Mouse (Mus musculus): ENCODE data around the gene Inpp5a.

The Inpp5a gene

DNA sequence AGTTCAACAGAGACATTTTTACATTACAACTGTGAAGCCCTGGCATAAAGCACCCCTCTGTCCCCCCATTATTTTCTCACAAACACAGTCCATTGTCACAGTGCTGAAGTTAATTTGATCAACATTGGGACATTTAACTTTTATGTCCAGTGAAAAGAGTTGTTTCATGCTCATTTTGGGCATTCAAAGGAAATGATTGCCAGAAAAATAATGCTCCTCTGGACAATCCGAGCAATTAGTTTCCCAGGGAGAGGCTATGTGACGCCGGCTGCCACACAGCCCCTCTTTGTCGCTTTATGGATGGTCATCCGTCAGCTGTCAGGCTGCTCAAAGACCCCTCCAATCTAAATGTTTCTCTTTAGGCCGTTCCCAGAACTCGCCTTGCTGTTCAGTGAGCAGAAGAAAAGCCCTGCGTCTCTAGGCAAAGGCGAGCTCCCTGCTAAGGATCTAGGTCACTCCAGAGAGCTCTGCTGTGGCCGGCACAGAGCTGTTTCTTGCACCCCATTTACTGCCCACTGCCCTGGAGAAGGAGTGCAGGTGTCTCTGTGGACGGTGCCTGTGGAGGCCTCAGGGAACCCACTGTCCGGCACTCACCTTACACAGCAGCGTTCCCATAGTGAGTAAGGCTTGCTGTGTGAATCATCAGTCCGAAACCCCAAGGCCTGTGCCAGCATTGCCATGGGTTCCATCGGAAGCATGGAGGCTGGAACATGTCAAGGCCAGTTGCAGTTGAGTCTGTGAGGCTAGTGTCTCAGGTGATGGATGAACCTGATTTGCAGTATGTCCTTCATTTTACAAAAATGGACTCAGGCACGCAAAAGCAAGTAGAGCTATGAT, 141.9 kb downstream of the Inpp5a start:
- in situ Hi-C loops (cut with MboI, MseI), result no loop called here

DNA sequence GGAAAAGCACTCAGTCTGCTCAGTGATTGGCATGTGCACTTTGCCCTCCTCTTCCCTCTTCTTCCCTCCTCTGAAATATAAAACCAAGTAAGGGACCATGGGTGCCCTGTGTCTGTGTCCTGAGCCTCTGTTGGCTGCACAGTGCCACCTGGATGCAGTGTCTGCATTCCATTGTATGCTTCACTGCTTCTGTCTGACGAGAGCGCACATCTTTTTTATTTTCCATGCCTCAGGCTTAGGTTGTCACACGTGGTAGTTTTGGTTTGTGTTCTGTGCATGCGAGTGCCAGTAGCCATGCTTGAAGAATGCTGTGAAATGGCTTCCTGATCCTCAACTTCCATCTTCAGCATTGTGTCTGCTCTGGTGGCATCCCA, 142.5 kb downstream of the Inpp5a start:
- in situ Hi-C loops (cut with MboI, MseI), result no loop called here

DNA sequence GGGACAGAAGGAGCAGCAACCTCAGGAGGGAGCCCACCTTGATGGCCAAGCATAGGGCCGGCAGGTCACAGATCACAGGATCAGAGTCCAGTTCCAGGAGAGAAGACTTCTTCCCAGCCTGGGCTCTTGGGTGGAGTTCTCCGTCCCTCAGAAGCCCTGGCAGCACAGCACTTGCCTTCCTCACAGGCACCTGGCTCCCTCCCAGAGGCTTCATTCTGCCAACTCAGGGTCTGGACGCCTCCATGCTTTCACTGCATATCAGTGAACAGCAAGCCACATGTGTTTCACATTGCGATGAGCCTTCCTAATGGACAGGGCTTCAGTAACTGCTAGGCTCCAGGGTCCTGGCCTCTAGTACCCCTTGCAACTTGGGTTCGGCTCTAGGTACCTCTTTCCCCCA, 147.4 kb downstream of the Inpp5a start:
- in situ Hi-C loops (cut with MboI, MseI), result no loop called here

DNA sequence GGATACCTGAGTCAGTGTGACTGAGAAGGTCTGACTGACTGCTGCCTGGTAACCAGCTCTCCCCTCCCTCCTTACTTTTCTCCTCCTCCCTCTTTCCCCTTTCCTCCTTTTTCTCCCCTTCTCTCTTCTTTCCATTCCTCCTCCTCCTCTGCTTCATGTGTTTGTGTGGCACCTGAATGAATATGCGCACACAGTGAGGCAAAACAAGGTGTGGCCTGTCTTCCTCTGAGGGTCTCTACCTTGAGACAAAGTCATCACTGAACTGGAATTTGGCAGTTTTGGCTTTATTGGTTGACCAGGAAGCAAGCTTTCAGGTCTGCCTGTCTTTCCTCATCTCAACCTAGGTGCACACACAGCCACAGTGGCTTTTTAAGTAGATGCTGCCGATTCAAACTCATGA, 147.9 kb downstream of the Inpp5a start:
- in situ Hi-C loops (cut with MboI, MseI), result no loop called here

DNA sequence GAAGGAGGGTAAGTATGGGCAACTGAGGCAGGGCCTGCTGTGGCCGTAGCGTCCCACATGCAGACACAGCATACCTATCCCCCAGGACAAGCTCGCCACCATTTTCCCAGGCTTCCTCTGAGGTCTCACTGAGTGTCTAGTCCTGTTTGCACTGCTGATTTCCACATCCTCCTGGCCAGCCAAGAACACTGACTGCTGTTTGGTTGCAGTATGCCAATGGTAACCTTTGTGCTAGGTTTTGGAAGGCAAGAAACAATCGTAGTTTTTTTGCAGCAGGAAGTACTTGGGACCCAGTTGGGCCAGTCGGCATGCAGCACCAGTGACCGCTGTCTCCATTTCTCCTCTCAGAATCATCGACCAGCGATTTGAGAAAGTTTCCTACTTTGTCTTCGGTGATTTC, 148.9 kb downstream of the Inpp5a start:
- in situ Hi-C loops (cut with MboI, MseI), result no loop called here

DNA sequence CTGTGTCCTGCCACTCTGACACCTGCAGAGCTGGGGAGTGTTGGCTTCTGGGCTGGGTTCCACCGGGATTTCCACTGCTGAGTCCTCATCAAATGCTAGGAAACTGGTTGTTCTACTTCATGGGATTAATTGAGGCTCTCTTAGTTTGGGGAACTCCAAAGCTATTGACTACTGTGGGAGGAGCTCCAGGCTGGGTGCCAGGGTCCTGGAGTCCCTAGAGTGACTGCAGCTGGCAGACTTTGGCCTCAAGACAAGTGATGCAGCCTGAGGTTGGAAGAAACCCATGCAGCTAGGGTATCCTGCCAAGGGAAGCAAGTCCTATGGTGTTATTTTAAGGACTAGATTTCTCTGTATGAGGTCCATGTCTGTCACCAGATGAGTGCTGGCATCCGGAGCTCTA, 149.6 kb downstream of the Inpp5a start:
- in situ Hi-C loops (cut with MboI, MseI), result no loop called here

DNA sequence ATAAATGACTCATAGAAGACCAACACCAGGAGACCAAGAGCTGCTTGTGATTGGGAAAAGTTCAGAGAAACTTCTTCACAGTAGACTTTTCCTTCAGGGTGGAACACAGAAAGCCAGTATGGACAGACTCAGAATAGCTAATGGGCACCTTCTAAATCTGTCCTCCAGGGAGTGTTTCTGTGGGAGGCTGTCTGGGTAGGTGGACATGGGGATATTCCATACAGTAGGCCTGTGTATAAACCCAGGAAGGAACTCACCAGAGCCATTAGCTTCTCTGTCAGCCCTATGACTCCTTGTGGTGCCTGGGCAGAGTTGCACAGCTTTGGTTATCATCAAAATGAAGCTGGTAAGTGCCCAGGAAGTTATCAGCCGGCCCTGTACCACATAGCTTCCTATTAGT, 151.7 kb downstream of the Inpp5a start:
- in situ Hi-C loops (cut with MboI, MseI), result no loop called here

DNA sequence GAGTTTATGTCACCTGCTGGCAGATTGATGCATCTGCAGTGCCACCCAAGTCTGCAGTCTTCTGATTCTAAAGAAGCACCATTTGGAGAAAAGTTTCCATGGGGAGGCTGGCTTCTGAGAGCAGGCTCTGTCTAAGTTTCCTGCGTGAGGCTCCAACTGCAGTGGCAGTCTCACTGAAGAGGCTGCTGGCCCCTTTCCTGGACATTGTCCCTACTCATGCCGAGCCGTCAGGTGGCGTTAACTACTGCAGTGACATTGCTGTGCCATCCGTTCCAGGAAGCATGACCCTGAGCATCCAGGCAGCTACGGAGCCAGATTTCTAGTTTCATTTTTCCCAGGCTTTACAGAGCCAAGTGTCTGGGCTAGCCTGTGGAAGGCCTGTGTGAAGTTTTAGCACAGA, 152.5 kb downstream of the Inpp5a start:
- in situ Hi-C loops (cut with MboI, MseI), result no loop called here

DNA sequence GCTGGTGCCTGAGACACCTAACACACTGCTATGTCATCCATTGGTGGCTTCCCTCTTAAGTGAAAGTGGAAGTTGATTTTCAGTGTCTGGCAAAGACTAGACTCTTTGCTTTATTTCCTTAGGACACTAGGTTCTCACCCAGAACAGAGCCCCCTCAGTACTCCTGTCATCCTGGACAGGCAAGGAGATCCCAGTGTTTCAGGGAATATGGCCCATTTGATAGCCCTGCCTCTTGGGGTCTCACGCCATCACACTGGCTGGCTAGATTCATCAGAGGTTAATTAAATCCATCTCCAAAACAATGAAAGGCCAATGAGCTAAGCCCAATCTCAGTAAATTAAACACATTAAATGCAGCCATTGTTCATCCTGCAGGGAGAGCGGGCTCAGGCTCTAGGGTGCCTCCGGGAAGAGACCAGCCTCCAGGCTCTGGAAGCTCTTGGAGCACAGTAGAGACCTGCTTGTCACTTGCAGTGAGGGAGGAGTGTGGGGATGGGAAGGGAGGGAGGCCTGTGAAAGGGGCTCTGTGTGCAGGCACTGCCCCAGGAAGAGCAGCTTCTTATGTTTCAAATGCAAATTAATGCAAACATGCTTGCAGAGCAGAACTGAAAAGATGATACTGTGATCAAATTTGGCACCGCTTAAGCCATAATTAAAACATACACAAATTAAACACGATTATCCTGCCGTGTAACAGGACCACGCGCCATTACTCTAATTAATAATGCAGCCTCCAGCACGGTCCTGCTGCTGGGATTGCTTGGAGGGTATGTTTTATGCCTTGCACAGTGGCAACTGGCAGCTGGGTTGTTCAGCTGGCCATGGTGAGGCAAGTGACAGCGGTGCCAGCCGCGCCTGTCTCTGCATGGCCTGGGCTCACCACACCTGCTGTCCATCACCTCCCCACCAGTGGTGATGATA, 156.1 kb downstream of the Inpp5a start:
- in situ Hi-C loops (cut with MboI, MseI), result no loop called here

DNA sequence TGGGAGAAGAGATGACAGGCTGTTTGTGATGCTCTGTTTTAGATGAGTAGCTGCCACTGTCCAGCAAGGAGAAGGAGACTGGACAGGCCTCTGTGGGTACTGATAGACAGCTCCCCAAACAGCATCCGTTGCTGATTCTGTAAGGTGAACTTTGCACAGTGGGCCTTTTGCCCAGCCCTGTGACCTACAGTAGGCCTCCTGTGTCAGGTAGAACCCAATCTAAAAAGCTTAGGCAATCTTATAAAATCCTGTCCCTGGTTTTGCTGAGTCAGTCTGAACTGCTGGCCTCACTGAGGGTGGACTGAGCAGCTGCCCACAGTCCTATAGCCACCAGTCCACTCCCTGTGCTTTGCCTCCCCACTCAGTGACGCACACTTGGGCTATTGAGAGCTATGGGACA, 158.4 kb downstream of the Inpp5a start:
- in situ Hi-C loops (cut with MboI, MseI), result no loop called here

DNA sequence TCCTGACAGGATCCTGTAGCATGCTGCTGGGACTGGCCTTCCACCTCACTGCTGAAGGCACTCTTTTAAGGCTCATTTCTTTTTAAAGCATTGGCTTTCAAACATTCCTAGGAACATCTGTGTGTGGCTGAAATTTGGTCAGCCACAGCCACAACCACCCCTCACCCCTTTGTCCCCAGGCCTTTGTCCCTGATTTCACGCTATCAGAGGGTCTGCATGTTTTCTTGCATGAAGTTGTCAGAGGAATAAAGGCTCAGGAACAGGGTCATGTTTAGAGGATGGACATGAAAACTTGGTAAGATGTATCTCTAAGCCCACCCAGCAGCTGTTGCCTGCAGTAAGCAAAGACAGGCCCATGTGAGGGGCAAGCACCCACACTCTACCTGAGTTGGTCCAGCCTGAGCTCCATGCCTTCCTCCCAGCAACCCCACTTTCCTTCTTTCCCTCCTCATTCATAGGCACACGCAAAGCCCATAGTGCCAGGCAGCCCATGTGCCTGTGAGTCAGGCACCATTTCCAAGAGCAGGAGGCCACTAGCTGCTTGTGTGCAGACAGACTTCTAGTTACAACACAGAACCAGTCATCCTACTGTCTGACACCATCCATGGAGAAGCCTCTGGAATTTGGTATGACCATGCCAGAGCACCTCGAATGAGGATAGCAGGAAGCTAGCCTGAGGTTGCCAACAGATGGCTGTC, 161.3 kb downstream of the Inpp5a start:
- in situ Hi-C loops (cut with MboI, MseI), result no loop called here

DNA sequence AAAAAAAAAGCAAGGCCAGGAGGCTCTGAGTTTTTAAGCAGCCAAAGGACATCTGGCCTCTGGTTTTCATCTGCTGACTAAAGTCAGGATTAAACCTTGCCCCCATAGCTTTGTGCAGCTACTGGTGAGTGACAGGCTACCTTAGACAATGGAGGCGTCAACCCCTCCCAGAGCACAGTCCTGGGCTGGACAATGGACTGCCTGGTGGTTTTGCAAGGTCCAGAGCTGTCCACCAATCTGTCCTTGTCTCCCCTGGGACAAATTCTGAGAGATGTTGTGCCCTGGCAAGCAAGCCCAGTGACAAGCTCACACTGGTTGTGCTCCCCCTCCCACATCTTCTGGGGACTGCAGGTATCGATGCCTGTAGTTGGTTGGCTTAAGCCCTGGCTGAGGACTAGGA, 162.6 kb downstream of the Inpp5a start:
- in situ Hi-C loops (cut with MboI, MseI), result no loop called here

DNA sequence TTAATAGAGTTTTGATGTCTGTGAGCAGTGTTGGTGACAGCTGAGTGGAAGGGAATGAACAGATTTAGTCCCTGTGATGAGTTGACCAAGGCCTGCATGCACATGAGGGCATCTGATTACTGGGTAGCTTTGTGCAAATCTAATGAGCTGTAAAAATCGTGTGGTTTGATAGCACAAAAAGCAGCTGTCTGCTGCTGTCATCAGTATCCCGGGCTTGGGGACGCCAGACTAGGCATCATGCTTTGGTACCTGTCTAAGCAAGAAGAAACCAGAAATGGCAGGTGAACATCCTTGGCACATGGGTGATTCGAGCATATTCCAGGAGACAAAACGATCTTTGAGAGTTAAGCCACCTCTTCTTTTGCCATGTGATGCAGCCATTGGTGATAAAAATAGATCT, 167.4 kb downstream of the Inpp5a start:
- in situ Hi-C loops (cut with MboI, MseI), result no loop called here

DNA sequence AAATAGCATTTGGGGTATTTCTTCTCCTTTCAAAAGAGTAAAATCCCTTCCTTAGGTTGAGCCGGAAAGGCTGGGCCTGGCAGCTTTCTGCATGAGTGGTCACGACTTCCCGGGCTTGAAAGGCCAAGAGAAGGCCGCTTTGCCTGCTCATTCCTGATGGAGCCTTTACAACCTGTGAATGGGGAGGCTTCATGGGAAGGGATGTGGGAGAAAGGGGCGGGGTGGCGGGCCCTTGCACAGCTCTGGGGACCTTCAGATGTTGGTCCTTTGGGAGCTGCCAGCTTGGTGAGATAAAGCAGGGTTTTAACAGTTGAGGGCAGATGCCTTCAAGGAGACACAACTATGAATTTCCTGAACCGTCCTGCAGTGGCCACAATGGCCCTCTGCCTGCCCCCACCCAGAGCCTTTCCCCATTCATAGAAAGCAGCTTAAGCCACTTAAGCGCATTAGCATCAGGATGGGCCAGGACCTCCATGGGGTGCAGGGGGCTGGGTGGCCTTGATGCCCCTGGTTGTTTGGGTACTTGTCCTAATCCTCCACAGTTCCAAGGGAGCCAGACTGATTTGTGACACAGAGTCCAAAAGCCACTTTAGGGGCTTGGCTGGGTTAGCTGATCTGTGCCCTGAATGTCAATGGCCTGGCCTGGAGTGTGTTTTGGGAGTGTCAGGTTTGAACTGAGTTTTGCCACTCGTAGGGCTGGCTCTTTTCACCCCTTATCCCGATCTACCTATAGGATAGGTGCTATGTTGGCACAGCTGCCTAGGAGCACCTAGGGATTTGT, 168.0 kb downstream of the Inpp5a start:
- in situ Hi-C loops (cut with MboI, MseI), result no loop called here

DNA sequence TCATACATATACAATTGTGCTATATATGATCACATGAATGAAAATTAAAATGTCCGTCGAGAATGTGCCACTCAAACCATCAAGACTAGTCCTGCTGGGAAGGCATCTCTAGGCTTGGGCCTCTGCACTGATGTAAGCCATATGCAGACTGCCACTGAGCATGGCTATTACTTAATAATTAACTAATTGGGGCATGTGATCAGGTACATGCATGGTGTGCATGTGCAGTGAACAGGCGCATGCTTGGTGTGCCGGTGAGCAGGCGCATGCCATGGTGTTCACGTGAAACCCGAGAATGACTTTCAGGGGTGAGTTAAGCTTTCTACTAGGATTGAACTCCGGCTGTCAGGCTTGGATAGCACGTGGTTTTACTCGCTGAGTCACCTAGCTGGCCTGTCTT, 170.8 kb downstream of the Inpp5a start:
- in situ Hi-C loops (cut with MboI, MseI), result no loop called here

DNA sequence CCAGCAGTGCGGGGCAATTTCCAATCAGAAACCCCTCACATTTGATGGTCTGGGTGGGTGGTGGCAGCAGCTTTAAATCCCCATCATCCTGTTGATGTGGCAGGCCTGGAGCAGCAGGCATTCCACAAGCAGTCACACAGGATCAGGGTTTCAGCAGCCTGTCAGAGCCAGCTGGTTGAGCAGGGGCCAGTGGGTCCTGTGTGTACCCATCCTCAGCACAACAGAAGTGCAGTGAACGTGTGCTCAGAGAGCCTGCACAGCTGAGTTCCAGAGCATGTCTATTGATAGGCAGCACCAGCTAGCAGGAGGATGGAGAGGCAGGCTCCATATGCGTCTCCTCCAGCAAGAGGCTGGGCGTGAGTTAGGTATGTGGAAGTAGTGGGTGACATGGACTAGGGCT, 174.5 kb downstream of the Inpp5a start:
- in situ Hi-C loops (cut with MboI, MseI), result no loop called here

DNA sequence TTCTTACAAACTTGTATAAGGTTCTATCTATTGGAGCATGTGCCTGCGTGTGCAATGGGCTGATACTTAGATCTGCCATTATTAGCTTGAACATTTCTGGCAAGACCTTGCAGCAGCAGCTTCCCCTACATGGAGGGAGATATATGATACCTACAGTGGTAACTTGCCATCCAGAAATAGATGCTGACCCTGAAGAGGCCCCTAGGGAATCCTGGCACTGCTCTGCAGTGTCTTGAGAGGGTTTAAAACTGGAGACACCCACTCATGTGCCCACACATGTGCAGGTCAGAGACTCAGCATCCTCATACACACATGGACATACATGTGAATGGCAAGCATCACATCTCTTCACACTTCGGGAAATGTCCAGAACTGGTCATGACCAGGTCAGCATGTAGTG, 175.3 kb downstream of the Inpp5a start:
- in situ Hi-C loops (cut with MboI, MseI), result no loop called here

DNA sequence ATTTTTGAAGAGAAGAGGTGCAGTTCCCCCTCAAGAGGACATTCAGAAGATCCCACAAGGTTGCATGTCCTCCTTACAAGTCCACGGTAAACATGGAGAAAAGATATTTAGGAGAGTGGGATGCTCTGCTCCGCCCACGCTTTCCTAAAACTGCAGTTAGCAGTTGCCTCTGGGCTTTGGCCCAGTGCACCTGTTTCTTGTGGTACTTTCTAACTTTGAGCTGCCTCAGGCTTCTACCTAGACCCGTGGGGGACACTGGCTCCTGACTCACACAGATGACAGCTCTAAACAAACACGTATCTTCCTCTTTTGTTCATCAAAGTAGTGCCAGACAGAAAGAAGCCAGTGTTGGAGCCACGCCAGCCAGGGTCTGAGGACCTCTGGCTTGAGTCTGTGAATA, 177.1 kb downstream of the Inpp5a start:
- in situ Hi-C loops (cut with MboI, MseI), result no loop called here

DNA sequence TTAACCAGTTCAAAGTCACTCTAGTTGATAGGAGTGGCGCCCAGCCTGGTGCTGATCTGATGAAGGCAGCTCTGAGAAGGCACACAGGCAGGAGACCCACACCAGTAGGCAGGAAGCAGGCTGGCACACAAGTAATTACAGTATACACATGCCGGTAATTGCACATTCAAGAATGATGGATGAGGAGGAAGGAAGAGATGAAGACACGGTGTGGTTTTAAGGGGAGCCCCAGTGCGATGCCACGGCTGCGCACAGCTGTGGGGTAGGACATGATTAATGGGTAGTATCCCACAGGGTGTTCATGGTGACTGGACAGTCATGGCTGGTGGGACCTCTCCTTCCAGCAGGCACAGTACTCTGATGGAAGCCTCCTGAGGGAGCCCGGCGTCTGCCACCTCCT, 177.6 kb downstream of the Inpp5a start:
- in situ Hi-C loops (cut with MboI, MseI), result no loop called here

DNA sequence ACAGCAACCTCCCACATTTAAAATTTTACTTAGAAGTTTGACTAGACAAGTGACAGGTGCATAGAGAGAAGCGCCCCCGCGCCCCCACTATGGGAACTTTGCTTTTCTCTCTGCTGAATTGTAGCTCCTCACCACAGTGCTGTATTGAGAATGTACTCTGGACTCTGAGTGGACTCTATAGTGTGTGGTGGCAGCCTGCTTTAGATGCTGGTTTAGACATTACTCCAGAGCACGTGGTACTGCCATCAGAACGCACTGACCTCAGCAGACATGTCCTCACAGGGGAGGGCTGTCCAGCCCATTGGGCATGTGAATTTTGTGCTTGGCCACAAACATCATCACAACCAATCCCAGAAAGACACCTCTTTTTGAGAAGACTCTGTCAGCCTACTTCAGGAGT, 181.9 kb downstream of the Inpp5a start:
- in situ Hi-C loops (cut with MboI, MseI), result no loop called here

DNA sequence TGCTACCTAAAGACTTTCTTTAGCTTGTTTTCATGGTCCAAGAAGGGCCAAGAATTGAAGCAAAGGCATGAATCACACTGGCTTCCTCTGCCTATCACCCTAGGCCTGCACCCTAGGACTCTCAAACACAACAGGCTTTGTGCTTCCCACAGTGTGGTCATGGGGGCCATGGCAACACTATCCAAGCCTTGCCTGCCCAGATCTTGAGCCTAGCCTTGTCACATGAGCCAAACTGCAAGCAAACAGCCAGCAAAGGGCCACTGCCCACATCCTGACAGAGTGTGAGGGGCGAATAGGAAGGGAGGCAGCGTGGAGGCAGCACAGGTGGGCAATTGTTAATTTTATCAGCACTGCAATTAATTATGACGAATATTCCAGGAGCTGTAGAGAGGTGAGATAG, 183.8 kb downstream of the Inpp5a start:
- in situ Hi-C loops (cut with MboI, MseI), result no loop called here

Measured in T-helper 2 cell (primary cell).